Comparison of ENCODE assay signal across 28 mouse cellular contexts in the genomic region with DNA sequence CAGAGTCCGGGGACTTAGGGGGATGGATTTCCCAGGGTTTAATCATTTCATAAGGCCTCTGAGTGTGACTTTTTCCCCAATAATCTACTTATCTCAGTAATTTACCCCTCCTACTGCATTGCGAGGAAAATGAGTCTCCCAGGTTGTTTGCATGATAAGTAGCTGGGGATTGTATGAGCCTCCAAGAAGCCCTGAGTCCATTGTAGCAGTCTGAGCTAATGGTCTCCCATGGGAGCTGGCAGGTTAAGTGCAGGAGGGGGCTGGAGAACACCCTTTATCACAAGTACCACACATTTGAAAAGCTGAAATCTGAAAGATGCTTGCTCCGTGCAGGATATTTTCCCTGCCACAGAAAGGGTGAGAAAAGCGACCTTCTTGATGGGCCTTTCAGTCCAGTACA.
DNase-seq lines count a peak whose midpoint lies in the region; ATAC-seq and TF ChIP-seq lines count a peak whose summit lies in the region.
"Had no signal": no experiment of that assay in that cellular context is flagged by ENCODE, and none has a peak within 500 bp of the region (broad histone marks: within the 10 kb centered on the region; RNA-seq: fewer than 3 reads in every experiment).

No protein-coding gene starts in this region.

- peak; percentile 31 for DNase-seq in embryonic facial prominence, embryonic 14.5 days (ENCODE audit: low spot score)
- no peak for DNase-seq in embryonic facial prominence, embryonic 10.5 days (ENCODE audit: low spot score)
- DNase-seq in hindbrain, embryonic 10.5 days (ENCODE audit: low spot score) = no peak
- no peak for DNase-seq in hindbrain, postnatal 0 days (ENCODE audit: low spot score)
- peak; percentile 82 for DNase-seq in brain, embryonic 14.5 days (ENCODE audit: low read depth)
- DNase-seq in midbrain, embryonic 14.5 days = peak; percentile 75
- DNase-seq in gastrocnemius, adult 18-20 months (ENCODE audit: low spot score) = no peak
- DNase-seq: adrenal gland, adult 2 months; adrenal gland, postnatal 36 days; cerebellum, adult 2 months; cerebellum, postnatal 14 days; heart, adult 2 months; heart, postnatal 10 days; kidney, adult 18-20 months; kidney, postnatal 36 days; lung, embryonic 14.5 days; right cerebral cortex, postnatal 25 days; thymus, postnatal 25 days had no signal

- H3K27ac ChIP-seq in embryonic facial prominence, embryonic 14.5 days (replicated peaks; ENCODE audit: low read depth, low read length) = no peak overlapping the region
- no peak overlapping the region for H3K27ac ChIP-seq in embryonic facial prominence, embryonic 10.5 days (replicated peaks)
- 0 out of 2 replicates have a peak overlapping the region, but pooled peaks have one; percentile 40 for H3K27ac ChIP-seq in hindbrain, embryonic 10.5 days
- no peak overlapping the region for H3K27ac ChIP-seq in hindbrain, postnatal 0 days
- peak overlapping the region; percentile 53 for H3K27ac ChIP-seq in midbrain, embryonic 14.5 days (replicated peaks; ENCODE audit: low read depth, low read length)
- no peak overlapping the region for H3K27ac ChIP-seq in heart, embryonic 11.5 days (ENCODE audit: low read depth, low read length)
- H3K27ac ChIP-seq: heart, adult 2 months; heart, embryonic 13.5 days; kidney, embryonic 15.5 days; layer of hippocampus, adult 2 months; left cerebral cortex, adult 2 months; limb, embryonic 12.5 days; liver, embryonic 15.5 days; neural tube, embryonic 13.5 days had no signal

- no peak overlapping the region for H3K9ac ChIP-seq in embryonic facial prominence, embryonic 14.5 days (ENCODE audit: low read depth, low read length)
- no peak overlapping the region for H3K9ac ChIP-seq in hindbrain, postnatal 0 days (replicated peaks; ENCODE audit: low read length)
- no peak overlapping the region for H3K9ac ChIP-seq in midbrain, embryonic 14.5 days (replicated peaks; ENCODE audit: low read length)
- H3K9ac ChIP-seq in heart, embryonic 11.5 days (ENCODE audit: low read depth, low read length) = no peak overlapping the region
- H3K9ac ChIP-seq: heart, embryonic 13.5 days; kidney, embryonic 15.5 days; limb, embryonic 12.5 days; liver, embryonic 15.5 days; lung, embryonic 14.5 days; neural tube, embryonic 13.5 days had no signal

- TF ChIP-seq POLR2A in brain, embryonic 14.5 days (IDR thresholded peaks at IDR 0.05; ENCODE audit: borderline replicate concordance, extremely low read depth, insufficient read depth, insufficient read length, poor library complexity, severe bottlenecking) = no peak

- no peak overlapping the region for H3K4me3 ChIP-seq in embryonic facial prominence, embryonic 14.5 days (ENCODE audit: low read depth, low read length)
- H3K4me3 ChIP-seq in embryonic facial prominence, embryonic 10.5 days = no peak overlapping the region
- no peak overlapping the region for H3K4me3 ChIP-seq in hindbrain, embryonic 10.5 days
- no peak overlapping the region for H3K4me3 ChIP-seq in hindbrain, postnatal 0 days (ENCODE audit: low read length)
- H3K4me3 ChIP-seq in midbrain, embryonic 14.5 days (replicated peaks; ENCODE audit: low read depth, low read length) = no peak overlapping the region
- no peak overlapping the region for H3K4me3 ChIP-seq in heart, embryonic 11.5 days (ENCODE audit: low read depth, low read length)
- H3K4me3 ChIP-seq: heart, adult 2 months; heart, embryonic 13.5 days; kidney, embryonic 15.5 days; layer of hippocampus, adult 2 months; left cerebral cortex, adult 2 months; limb, embryonic 12.5 days; liver, embryonic 15.5 days; neural tube, embryonic 13.5 days had no signal

- H3K36me3 ChIP-seq in embryonic facial prominence, embryonic 14.5 days (ENCODE audit: control insufficient read depth, insufficient read depth, low read length) = no peaks in the 10 kb centered on the region
- no peaks in the 10 kb centered on the region for H3K36me3 ChIP-seq in embryonic facial prominence, embryonic 10.5 days (replicated peaks)
- H3K36me3 ChIP-seq in hindbrain, embryonic 10.5 days = no peaks in the 10 kb centered on the region
- no peaks in the 10 kb centered on the region for H3K36me3 ChIP-seq in hindbrain, postnatal 0 days (ENCODE audit: insufficient read depth, low read length)
- H3K36me3 ChIP-seq in midbrain, embryonic 14.5 days (ENCODE audit: control insufficient read depth, insufficient read depth, low read length) = no peaks in the 10 kb centered on the region
- no peaks in the 10 kb centered on the region; the same call in 1 of the 2 replicates for H3K36me3 ChIP-seq in heart, embryonic 11.5 days (ENCODE audit: control insufficient read depth, insufficient read depth, low read length)
- H3K36me3 ChIP-seq: heart, embryonic 13.5 days; kidney, embryonic 15.5 days; limb, embryonic 12.5 days; liver, embryonic 15.5 days; neural tube, embryonic 13.5 days had no signal

- H3K4me2 ChIP-seq in embryonic facial prominence, embryonic 14.5 days (ENCODE audit: low read depth, low read length) = no peak overlapping the region
- no peak overlapping the region for H3K4me2 ChIP-seq in hindbrain, postnatal 0 days (ENCODE audit: low read depth, low read length)
- H3K4me2 ChIP-seq in midbrain, embryonic 14.5 days (ENCODE audit: low read length) = no peak overlapping the region
- H3K4me2 ChIP-seq in heart, embryonic 11.5 days = no peak overlapping the region
- H3K4me2 ChIP-seq: heart, embryonic 13.5 days; kidney, embryonic 15.5 days; limb, embryonic 12.5 days; liver, embryonic 15.5 days; lung, embryonic 14.5 days; neural tube, embryonic 13.5 days had no signal

- 0 out of 2 replicates have a peak, but pooled peaks cover 3% of the 10 kb centered on the region for H3K4me1 ChIP-seq in embryonic facial prominence, embryonic 14.5 days (ENCODE audit: control insufficient read depth, insufficient read depth, low read length)
- H3K4me1 ChIP-seq in embryonic facial prominence, embryonic 10.5 days = peaks cover 10% of the 10 kb centered on the region
- H3K4me1 ChIP-seq in hindbrain, embryonic 10.5 days (replicated peaks) = peaks cover 22% of the 10 kb centered on the region; the same call in 1 of the 2 replicates
- H3K4me1 ChIP-seq in hindbrain, postnatal 0 days (ENCODE audit: insufficient read depth, low read length) = 0 out of 2 replicates have a peak, but pooled peaks cover 6% of the 10 kb centered on the region
- H3K4me1 ChIP-seq in midbrain, embryonic 14.5 days (ENCODE audit: control insufficient read depth, insufficient read depth, low read length) = peaks cover 5% of the 10 kb centered on the region; the same call in 1 of the 2 replicates
- H3K4me1 ChIP-seq in heart, embryonic 11.5 days (ENCODE audit: control insufficient read depth, insufficient read depth, low read length) = no peaks in the 10 kb centered on the region
- H3K4me1 ChIP-seq: heart, embryonic 13.5 days; kidney, embryonic 15.5 days; limb, embryonic 12.5 days; liver, embryonic 15.5 days had no signal

- ATAC-seq in embryonic facial prominence, embryonic 14.5 days (ENCODE audit: low read depth) = no peak
- ATAC-seq in hindbrain, postnatal 0 days = no peak
- ATAC-seq in midbrain, embryonic 14.5 days (ENCODE audit: low FRiP score, low TSS enrichment) = no peak; the same call in 1 of the 2 replicates
- no peak for ATAC-seq in heart, embryonic 11.5 days (replicated peaks; ENCODE audit: insufficient number of reproducible peaks, low FRiP score, low TSS enrichment)
- ATAC-seq: activated CD4-positive, CD25-positive, alpha-beta regulatory T cell, adult 4 months had no signal

- H3K9me3 ChIP-seq in embryonic facial prominence, embryonic 14.5 days (ENCODE audit: control insufficient read depth, low read length) = no peaks in the 10 kb centered on the region
- peaks cover 4% of the 10 kb centered on the region; the same call in 1 of the 2 replicates for H3K9me3 ChIP-seq in embryonic facial prominence, embryonic 10.5 days
- peaks cover 5% of the 10 kb centered on the region; the same call in 1 of the 2 replicates for H3K9me3 ChIP-seq in hindbrain, embryonic 10.5 days
- no peaks in the 10 kb centered on the region for H3K9me3 ChIP-seq in hindbrain, postnatal 0 days (ENCODE audit: low read length)
- H3K9me3 ChIP-seq in midbrain, embryonic 14.5 days (ENCODE audit: control insufficient read depth, low read length) = no peaks in the 10 kb centered on the region
- H3K9me3 ChIP-seq in heart, embryonic 11.5 days (replicated peaks; ENCODE audit: control insufficient read depth, low read length) = no peaks in the 10 kb centered on the region
- H3K9me3 ChIP-seq: heart, embryonic 13.5 days; kidney, embryonic 15.5 days; liver, embryonic 15.5 days had no signal

- WGBS in embryonic facial prominence, embryonic 14.5 days = 74% methylated on average over 4 of the region's 4 CpGs
- WGBS in embryonic facial prominence, embryonic 10.5 days = 80% methylated on average over 4 of the region's 4 CpGs
- WGBS in hindbrain, embryonic 10.5 days = 79% methylated on average over 4 of the region's 4 CpGs
- 69% methylated on average over 4 of the region's 4 CpGs for WGBS in hindbrain, postnatal 0 days
- WGBS in midbrain, embryonic 14.5 days = 23% methylated on average over 4 of the region's 4 CpGs
- 64% methylated on average over 4 of the region's 4 CpGs for WGBS in heart, embryonic 11.5 days (ENCODE audit: insufficient replicate concordance)

- no peak for TF ChIP-seq CTCF in hindbrain, postnatal 0 days (IDR thresholded peaks at IDR 0.05; ENCODE audit: low read depth)
- no peak for TF ChIP-seq CTCF in brain, embryonic 14.5 days (IDR thresholded peaks at IDR 0.05; ENCODE audit: borderline replicate concordance, extremely low read depth, insufficient read depth, insufficient read length)

- H3K27me3 ChIP-seq in embryonic facial prominence, embryonic 14.5 days (replicated peaks; ENCODE audit: control insufficient read depth, insufficient read depth, low read length) = no peaks in the 10 kb centered on the region
- H3K27me3 ChIP-seq in embryonic facial prominence, embryonic 10.5 days (replicated peaks; ENCODE audit: low read depth, poor library complexity, severe bottlenecking) = no peaks in the 10 kb centered on the region
- H3K27me3 ChIP-seq in hindbrain, embryonic 10.5 days (ENCODE audit: insufficient read depth, poor library complexity, severe bottlenecking) = no peaks in the 10 kb centered on the region
- no peaks in the 10 kb centered on the region for H3K27me3 ChIP-seq in hindbrain, postnatal 0 days (ENCODE audit: insufficient read depth, low read length)
- no peaks in the 10 kb centered on the region for H3K27me3 ChIP-seq in midbrain, embryonic 14.5 days (ENCODE audit: control insufficient read depth, insufficient read depth, low read length)
- H3K27me3 ChIP-seq in heart, embryonic 11.5 days (ENCODE audit: control insufficient read depth, insufficient read depth, low read length) = no peaks in the 10 kb centered on the region
- H3K27me3 ChIP-seq: CH12.LX; heart, embryonic 13.5 days; kidney, embryonic 15.5 days; limb, embryonic 12.5 days; liver, embryonic 15.5 days; neural tube, embryonic 13.5 days had no signal

Comparison
In these comparisons a context has a peak if more than half of its experiments do, and no peak if none do; other contexts are left out.
1. DNase-seq: peak in embryonic facial prominence, embryonic 14.5 days (single experiment), brain, embryonic 14.5 days (single experiment) and midbrain, embryonic 14.5 days (single experiment); none in embryonic facial prominence, embryonic 10.5 days (single experiment), hindbrain, embryonic 10.5 days (single experiment), hindbrain, postnatal 0 days (single experiment) and gastrocnemius, adult 18-20 months (single experiment).
2. H3K27ac ChIP-seq: peak in hindbrain, embryonic 10.5 days (single experiment) and midbrain, embryonic 14.5 days (single experiment); none in embryonic facial prominence, embryonic 14.5 days (single experiment), embryonic facial prominence, embryonic 10.5 days (single experiment), hindbrain, postnatal 0 days (single experiment) and heart, embryonic 11.5 days (single experiment).